10 mouse cellular contexts compared by ENCODE assay signal in genomic region chr2:152144501-152144900, GRCm38 (mm10). TPM values are rescaled to one million over a fixed set of nuclear protein-coding genes. Genes with fewer than 3 reads are reported as not detected.
DNase-seq lines count a peak whose midpoint lies in the region; ATAC-seq lines count a peak whose summit lies in the region.
"Had no signal": no experiment of that assay in that cellular context is flagged by ENCODE, and none has a peak within 500 bp of the region (broad histone marks: within the 10 kb centered on the region; RNA-seq: fewer than 3 reads in every experiment).

No protein-coding gene starts in this region.

- WGBS in heart, embryonic 10.5 days, result 67% methylated on average over 5 of the region's 5 CpGs
- WGBS in neural tube, embryonic 11.5 days, result 56% methylated on average over 5 of the region's 5 CpGs
- WGBS in intestine, embryonic 15.5 days, result 72% methylated on average over 5 of the region's 5 CpGs

- ATAC-seq in neural tube, embryonic 11.5 days (ENCODE audit: insufficient read depth, low FRiP score, low TSS enrichment), result no peak
- ATAC-seq in intestine, embryonic 15.5 days, result no peak

- peaks cover 92% of the 10 kb centered on the region for H3K27me3 ChIP-seq in heart, embryonic 10.5 days (ENCODE audit: insufficient read depth, poor library complexity, severe bottlenecking)
- H3K27me3 ChIP-seq in neural tube, embryonic 11.5 days (ENCODE audit: control insufficient read depth, insufficient read depth, low read length), result peaks cover 12% of the 10 kb centered on the region
- H3K27me3 ChIP-seq in intestine, embryonic 15.5 days (replicated peaks), result peaks cover 52% of the 10 kb centered on the region

- 0 out of 2 replicates have a peak overlapping the region, but pooled peaks have one; percentile 10 for H3K9ac ChIP-seq in neural tube, embryonic 11.5 days (ENCODE audit: low read length)
- no peak overlapping the region for H3K9ac ChIP-seq in intestine, embryonic 15.5 days

- peaks cover 32% of the 10 kb centered on the region for H3K4me1 ChIP-seq in heart, embryonic 10.5 days
- peaks cover 30% of the 10 kb centered on the region for H3K4me1 ChIP-seq in neural tube, embryonic 11.5 days (ENCODE audit: control insufficient read depth, insufficient read depth, low read length)
- peaks cover 26% of the 10 kb centered on the region for H3K4me1 ChIP-seq in intestine, embryonic 15.5 days (replicated peaks)

- H3K9me3 ChIP-seq in heart, embryonic 10.5 days, result no peaks in the 10 kb centered on the region
- no peaks in the 10 kb centered on the region for H3K9me3 ChIP-seq in neural tube, embryonic 11.5 days (ENCODE audit: control insufficient read depth, low read length)
- H3K9me3 ChIP-seq in intestine, embryonic 15.5 days, result no peaks in the 10 kb centered on the region

- DNase-seq in heart, embryonic 10.5 days (ENCODE audit: low spot score), result no peak
- no peak for DNase-seq in heart, adult 18-20 months
- no peak for DNase-seq in neural tube, embryonic 11.5 days (ENCODE audit: low spot score)
- no peak for DNase-seq in neural tube, embryonic 10.5 days (ENCODE audit: extremely low spot score, low spot score)
- no peak for DNase-seq in cerebellum, adult 9-11 months
- no peak for DNase-seq in frontal cortex, postnatal 36 days (ENCODE audit: low spot score in 2 of 2)
- DNase-seq in cerebellum, postnatal 36 days, result no peak
- DNase-seq: spleen, adult 18-20 months had no signal

- peak overlapping the region; percentile 95 for H3K4me2 ChIP-seq in neural tube, embryonic 11.5 days (ENCODE audit: low read depth)
- peak overlapping the region; percentile 93; the same call in 1 of the 2 replicates for H3K4me2 ChIP-seq in intestine, embryonic 15.5 days (replicated peaks)

- peak overlapping the region; percentile 66; the same call in 1 of the 2 replicates for H3K4me3 ChIP-seq in heart, embryonic 10.5 days
- H3K4me3 ChIP-seq in neural tube, embryonic 11.5 days (ENCODE audit: low read depth, low read length), result peak overlapping the region; percentile 59
- peak overlapping the region; percentile 51 for H3K4me3 ChIP-seq in intestine, embryonic 15.5 days (replicated peaks)

- no peak overlapping the region for H3K27ac ChIP-seq in heart, embryonic 10.5 days
- H3K27ac ChIP-seq in neural tube, embryonic 11.5 days (ENCODE audit: low read depth, low read length), result no peak overlapping the region
- no peak overlapping the region for H3K27ac ChIP-seq in intestine, embryonic 15.5 days

- H3K36me3 ChIP-seq in heart, embryonic 10.5 days, result no peaks in the 10 kb centered on the region
- H3K36me3 ChIP-seq in neural tube, embryonic 11.5 days (ENCODE audit: control insufficient read depth, insufficient read depth, low read length), result no peaks in the 10 kb centered on the region
- no peaks in the 10 kb centered on the region for H3K36me3 ChIP-seq in intestine, embryonic 15.5 days

RNA-seq across cellular contexts. Expression of gene Tcf15, which starts 1.1 kb away (rescaled TPM):
- 1.9 and 7.2 TPM in 2 replicates for polyA plus RNA-seq in heart, embryonic 10.5 days (2016; fragmentation: Nextera tagmentation; extraction: Ambion mirVana)
- total RNA-seq in heart, adult 18-20 months (2021), result 10 to 100 TPM; 16.4 to 18.9 TPM
- 40.9 and 41.0 TPM in 2 replicates for polyA plus RNA-seq in neural tube, embryonic 11.5 days (2014; fragmentation: Nextera tagmentation; extraction: Ambion mirVana)
- polyA plus RNA-seq in intestine, embryonic 15.5 days (2015; fragmentation: Nextera tagmentation; extraction: Ambion mirVana), result 10.3 and 10.4 TPM in 2 replicates
- total RNA-seq: CH12.LX had no signal

RNA-seq across cellular contexts. Expression of gene Srxn1, which starts 39.2 kb away (rescaled TPM):
- 8.1 and 9.1 TPM in 2 replicates for polyA plus RNA-seq in heart, embryonic 10.5 days (2016; fragmentation: Nextera tagmentation; extraction: Ambion mirVana)
- 10 to 100 TPM; 18.8 to 20.3 TPM for total RNA-seq in heart, adult 18-20 months (2021)
- 17.5 and 18.8 TPM in 2 replicates for polyA plus RNA-seq in neural tube, embryonic 11.5 days (2014; fragmentation: Nextera tagmentation; extraction: Ambion mirVana)
- 21.7 and 23.5 TPM in 2 replicates for polyA plus RNA-seq in intestine, embryonic 15.5 days (2015; fragmentation: Nextera tagmentation; extraction: Ambion mirVana)
- total RNA-seq: CH12.LX had no signal
